Mouse (Mus musculus): ENCODE measurements around the gene Sap25. TPM values are rescaled to one million over a fixed set of nuclear protein-coding genes. Genes with fewer than 3 reads are reported as not detected.

The Sap25 gene
- polyA plus RNA-seq, 1 experiment from 2014 or later = 8.1 TPM

GRCm38 (mm10) chr5:137629306-137629721 lies 11.8 kb upstream of the Sap25 start:
- H3K9me3 ChIP-seq = no peaks in the 10 kb centered on the region
- H3K27ac ChIP-seq (replicated peaks) = peak overlapping the region; percentile 91
- WGBS = 1% methylated on average over 23 of the region's 23 CpGs
- H3K4me2 ChIP-seq (replicated peaks) = peak overlapping the region; percentile 90
- ATAC-seq (ENCODE audit: low FRiP score, low read depth) = peak; percentile 45
- peak overlapping the region; percentile 77 for H3K9ac ChIP-seq (replicated peaks)
- peak overlapping the region; percentile 71 for H3K4me3 ChIP-seq
- peaks cover 17% of the 10 kb centered on the region for H3K36me3 ChIP-seq
- peaks cover 46% of the 10 kb centered on the region for H3K4me1 ChIP-seq
- no peaks in the 10 kb centered on the region for H3K27me3 ChIP-seq

DNA sequence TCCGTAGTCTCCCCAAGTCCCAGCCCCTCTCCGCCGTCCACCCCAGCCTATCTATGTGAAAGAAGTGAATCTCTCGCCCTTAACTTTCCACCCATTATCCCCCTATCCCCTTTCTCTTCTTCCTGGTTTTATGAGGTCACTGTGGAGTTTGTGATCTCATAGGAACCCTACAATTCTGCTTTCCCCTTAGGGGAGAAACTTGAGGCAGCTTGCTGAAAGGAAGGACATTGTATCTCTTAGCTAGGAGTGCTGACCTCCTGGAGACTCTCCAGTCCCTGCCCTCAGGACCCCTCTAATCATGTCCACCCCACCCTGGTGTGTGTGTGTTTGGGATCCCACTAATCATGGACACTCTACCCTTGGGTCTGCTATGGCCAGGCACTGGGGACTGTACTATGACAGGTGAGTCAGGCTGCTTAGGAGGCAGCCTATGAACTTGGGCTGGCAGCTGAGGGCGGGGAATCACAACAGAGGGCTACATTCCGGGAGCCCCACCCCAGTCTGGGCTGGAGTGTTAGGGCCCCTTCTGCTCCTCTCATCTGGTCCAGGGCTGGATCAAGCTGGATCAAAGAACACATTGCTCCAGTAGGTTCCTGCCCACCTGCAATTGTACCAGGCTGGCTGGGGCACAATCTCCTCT lies 11.1 kb upstream of the Sap25 start:
- peak overlapping the region; percentile 77 for H3K9ac ChIP-seq (replicated peaks)
- no peak for ATAC-seq (ENCODE audit: low FRiP score, low read depth)
- H3K27ac ChIP-seq (replicated peaks) = peak overlapping the region; percentile 42; the same call in 1 of the 2 replicates

GRCm38 (mm10) chr5:137630602-137631001 lies 10.5 kb upstream of the Sap25 start:
- Histone ChIP-seq H3K27me3 (no peaks in the 10 kb centered on the region), H3K4me3 (peak overlapping the region; percentile 71), H3K27ac (replicated peaks) (peak overlapping the region; percentile 39; the same call in 1 of the 2 replicates), H3K9me3 (no peaks in the 10 kb centered on the region), H3K36me3 (peaks cover 24% of the 10 kb centered on the region), H3K4me2 (replicated peaks) (peak overlapping the region; percentile 90), H3K4me1 (peaks cover 40% of the 10 kb centered on the region), H3K9ac (replicated peaks) (peak overlapping the region; percentile 77)
- no peak for ATAC-seq (ENCODE audit: low FRiP score, low read depth)
- WGBS = 54% methylated on average over 3 of the region's 3 CpGs

More for the DNA sequence above, 11.1 kb upstream of the Sap25 start:
- H3K4me3 ChIP-seq = peak overlapping the region; percentile 71
- peak overlapping the region; percentile 90 for H3K4me2 ChIP-seq (replicated peaks)
- peaks cover 41% of the 10 kb centered on the region for H3K4me1 ChIP-seq
- H3K36me3 ChIP-seq = peaks cover 18% of the 10 kb centered on the region
- WGBS = 30% methylated on average over 6 of the region's 6 CpGs
- no peaks in the 10 kb centered on the region for H3K27me3 ChIP-seq
- H3K9me3 ChIP-seq = no peaks in the 10 kb centered on the region

- Histone ChIP-seq H3K9me3 (no peaks in the 10 kb centered on the region), H3K4me3 (no peak overlapping the region), H3K9ac (replicated peaks) (peak overlapping the region; percentile 77; the same call in 1 of the 2 replicates), H3K4me2 (replicated peaks) (peak overlapping the region; percentile 90), H3K36me3 (peaks cover 30% of the 10 kb centered on the region), H3K27ac (replicated peaks) (peak overlapping the region; percentile 39), H3K4me1 (peaks cover 38% of the 10 kb centered on the region), H3K27me3 (no peaks in the 10 kb centered on the region)
- no peak for ATAC-seq (ENCODE audit: low FRiP score, low read depth)
- 73% methylated on average over 9 of the region's 9 CpGs for WGBS
These were observed 10.0 kb upstream of the Sap25 start for GRCm38 (mm10) chr5:137631171-137631570.

GRCm38 (mm10) chr5:137631591-137631990 lies 9.5 kb upstream of the Sap25 start:
- Histone ChIP-seq H3K27me3 (no peaks in the 10 kb centered on the region), H3K36me3 (peaks cover 34% of the 10 kb centered on the region), H3K9me3 (no peaks in the 10 kb centered on the region), H3K4me1 (peaks cover 38% of the 10 kb centered on the region), H3K4me3 (no peak overlapping the region), H3K4me2 (replicated peaks) (peak overlapping the region; percentile 90), H3K27ac (replicated peaks) (peak overlapping the region; percentile 39; the same call in 1 of the 2 replicates), H3K9ac (replicated peaks) (no peak overlapping the region)
- ATAC-seq (ENCODE audit: low FRiP score, low read depth) = no peak
- WGBS = 79% methylated on average over 4 of the region's 4 CpGs

GRCm38 (mm10) chr5:137633397-137634084 lies 7.6 kb upstream of the Sap25 start:
- H3K36me3 ChIP-seq = peaks cover 54% of the 10 kb centered on the region
- no peaks in the 10 kb centered on the region for H3K27me3 ChIP-seq
- H3K27ac ChIP-seq (replicated peaks) = no peak overlapping the region
- peaks cover 33% of the 10 kb centered on the region for H3K4me1 ChIP-seq
- no peak overlapping the region for H3K4me3 ChIP-seq
- 84% methylated on average over 12 of the region's 12 CpGs for WGBS
- ATAC-seq (ENCODE audit: low FRiP score, low read depth) = no peak
- no peak overlapping the region for H3K4me2 ChIP-seq (replicated peaks)
- H3K9me3 ChIP-seq = no peaks in the 10 kb centered on the region
- 0 out of 2 replicates have a peak overlapping the region, but pooled peaks have one; percentile 31 for H3K9ac ChIP-seq (replicated peaks)

DNA sequence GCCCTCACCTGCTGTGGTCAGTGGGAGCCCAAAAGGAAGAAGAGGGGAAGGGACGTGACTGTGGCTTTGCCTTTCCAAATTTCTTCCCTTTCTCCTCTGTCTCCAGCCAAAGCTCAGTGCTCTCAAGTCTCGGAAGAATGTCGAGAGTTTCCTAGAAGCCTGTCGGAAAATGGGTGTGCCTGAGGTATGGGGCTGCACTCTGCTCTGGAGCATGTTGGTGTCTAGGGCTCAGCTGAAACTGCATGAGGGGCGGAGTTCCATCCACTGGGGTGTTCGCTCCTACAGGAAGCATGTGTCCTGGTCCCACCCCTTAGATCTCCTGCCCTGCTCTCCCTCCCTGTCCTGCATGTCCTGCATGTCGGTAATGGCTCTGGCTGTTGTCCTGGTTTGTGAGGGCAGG lies 1.7 kb upstream of the Sap25 start:
- no peaks in the 10 kb centered on the region for H3K4me1 ChIP-seq
- H3K27ac ChIP-seq (replicated peaks) = no peak overlapping the region
- 84% methylated on average over 7 of the region's 7 CpGs for WGBS
- peaks cover 20% of the 10 kb centered on the region for H3K27me3 ChIP-seq
- peaks cover 73% of the 10 kb centered on the region for H3K36me3 ChIP-seq
- H3K4me3 ChIP-seq = no peak overlapping the region
- no peaks in the 10 kb centered on the region for H3K9me3 ChIP-seq
- no peak overlapping the region for H3K9ac ChIP-seq (replicated peaks)
- ATAC-seq (ENCODE audit: low FRiP score, low read depth) = no peak
- H3K4me2 ChIP-seq (replicated peaks) = no peak overlapping the region

DNA sequence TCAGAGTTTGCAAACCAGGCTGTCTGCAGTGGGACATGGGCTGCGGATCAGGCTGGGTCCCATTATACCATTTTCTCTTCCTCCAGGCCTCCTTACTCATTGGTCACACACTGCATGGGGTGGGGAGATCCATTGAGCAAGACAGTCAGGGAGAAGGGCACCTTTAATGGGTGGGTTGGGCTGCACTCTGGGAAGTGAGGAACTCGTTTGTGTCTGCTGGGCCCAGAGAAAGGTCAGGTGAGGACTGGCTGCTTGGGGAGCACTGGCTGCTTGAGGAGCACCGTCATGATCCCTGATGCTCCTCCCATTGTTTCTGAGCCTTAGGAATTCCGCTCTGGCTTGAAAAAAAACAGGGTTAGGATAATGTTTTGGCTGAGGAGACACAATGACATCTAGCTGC lies 1.8 kb downstream of the Sap25 start:
- peaks cover 44% of the 10 kb centered on the region for H3K27me3 ChIP-seq
- H3K4me2 ChIP-seq (replicated peaks) = no peak overlapping the region
- ATAC-seq (ENCODE audit: low FRiP score, low read depth) = no peak
- H3K36me3 ChIP-seq = peaks cover 43% of the 10 kb centered on the region
- H3K9me3 ChIP-seq = no peaks in the 10 kb centered on the region
- 51% methylated on average over 4 of the region's 4 CpGs for WGBS
- no peak overlapping the region for H3K4me3 ChIP-seq
- H3K9ac ChIP-seq (replicated peaks) = no peak overlapping the region
- H3K27ac ChIP-seq (replicated peaks) = no peak overlapping the region
- H3K4me1 ChIP-seq = peaks cover 7% of the 10 kb centered on the region; the same call in 1 of the 2 replicates

- Histone ChIP-seq H3K4me3 (no peak overlapping the region), H3K27ac (replicated peaks) (no peak overlapping the region), H3K4me1 (peaks cover 7% of the 10 kb centered on the region; the same call in 1 of the 2 replicates), H3K4me2 (replicated peaks) (no peak overlapping the region), H3K9ac (replicated peaks) (no peak overlapping the region), H3K9me3 (no peaks in the 10 kb centered on the region), H3K36me3 (peaks cover 27% of the 10 kb centered on the region), H3K27me3 (peaks cover 44% of the 10 kb centered on the region)
- 34% methylated on average over 19 of the region's 19 CpGs for WGBS
- ATAC-seq (ENCODE audit: low FRiP score, low read depth) = no peak
These were observed 3.4 kb downstream of the Sap25 start for GRCm38 (mm10) chr5:137644484-137644883.

DNA sequence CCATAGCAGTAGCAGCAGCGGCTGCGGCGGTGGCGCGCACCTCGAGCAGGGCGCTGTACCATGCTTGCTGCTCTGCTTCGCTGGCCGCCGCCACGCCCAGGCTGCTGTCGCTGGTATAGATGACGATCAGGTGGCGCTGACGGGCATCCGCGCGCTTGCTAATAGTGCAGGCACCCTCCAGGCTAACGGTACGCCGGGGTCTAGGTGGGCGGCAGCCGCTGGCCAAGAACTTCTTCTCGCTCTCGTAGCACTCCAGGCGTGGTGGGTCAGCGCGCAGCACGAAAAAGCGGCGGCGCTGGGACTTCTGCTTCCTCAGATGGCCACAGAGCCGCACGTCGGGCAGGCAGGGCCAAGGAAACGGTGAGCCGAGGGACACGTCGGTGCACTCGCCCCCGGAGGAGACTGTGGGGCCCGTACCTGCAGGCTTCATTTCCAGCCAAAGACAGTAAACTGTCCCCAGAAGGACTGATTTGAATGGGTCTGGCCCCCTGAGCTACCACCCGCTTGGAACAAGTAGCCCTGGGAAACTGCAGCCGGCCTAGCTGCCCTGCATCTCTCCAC lies 4.0 kb downstream of the Sap25 start:
- Histone ChIP-seq H3K36me3 (peaks cover 21% of the 10 kb centered on the region), H3K27ac (replicated peaks) (no peak overlapping the region), H3K27me3 (peaks cover 44% of the 10 kb centered on the region), H3K4me2 (replicated peaks) (peak overlapping the region; percentile 38), H3K9me3 (no peaks in the 10 kb centered on the region), H3K4me1 (peaks cover 14% of the 10 kb centered on the region), H3K9ac (replicated peaks) (no peak overlapping the region; the same call in 1 of the 2 replicates), H3K4me3 (peak overlapping the region; percentile 31)
- WGBS = 2% methylated on average over 44 of the region's 44 CpGs
- ATAC-seq (ENCODE audit: low FRiP score, low read depth) = no peak

DNA sequence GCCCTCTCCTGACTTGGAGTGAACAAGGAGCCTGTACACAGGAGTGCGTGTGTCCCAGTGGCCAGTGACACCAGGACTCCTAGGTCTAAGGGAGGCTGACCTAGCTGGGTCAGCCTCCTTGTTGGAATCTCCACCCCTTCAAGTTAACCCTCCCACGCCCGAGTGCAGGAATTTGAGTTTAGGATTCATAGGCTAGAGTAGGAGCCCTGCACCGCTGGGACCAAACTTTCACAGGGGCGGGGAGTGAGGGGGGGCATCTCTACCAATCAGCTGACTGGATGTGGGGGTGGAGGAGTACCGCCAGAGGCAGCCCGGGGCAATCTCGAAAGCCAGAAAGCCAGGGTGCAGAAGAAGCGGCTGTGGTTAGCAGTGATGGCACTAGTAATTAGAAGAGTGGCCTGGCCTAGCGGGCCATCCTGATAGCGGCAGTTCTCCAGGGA lies 4.5 kb downstream of the Sap25 start, which contains the start of gene Irs3:
TSS of gene Irs3 (minus strand) at position 63 of the 440 bp plus-strand sequence.
- ATAC-seq (ENCODE audit: low FRiP score, low read depth) = no peak
- Histone ChIP-seq H3K9me3 (no peaks in the 10 kb centered on the region), H3K4me3 (peak within 1 kb of the TSS; percentile 31), H3K36me3 (peaks cover 16% of the 10 kb centered on the region), H3K4me2 (replicated peaks) (peak within 1 kb of the TSS; percentile 38), H3K27me3 (peaks cover 44% of the 10 kb centered on the region), H3K4me1 (peaks cover 15% of the 10 kb centered on the region), H3K27ac (replicated peaks) (no peak within 1 kb of the TSS), H3K9ac (replicated peaks) (no peak within 1 kb of the TSS; the same call in 1 of the 2 replicates)
- WGBS = 18% methylated on average over 11 of the region's 11 CpGs
